Mouse (Mus musculus): ENCODE results near the gene Odaph.

Odaph gene

GRCm38 (mm10) chr5:91989261-91989660 lies 2.0 kb downstream of the Odaph start:
- DNase-seq (ENCODE audit: low spot score in 2 of 2), result no peak

GRCm38 (mm10) chr5:91991191-91991937 lies 4.1 kb downstream of the Odaph start:
- no peak for DNase-seq (ENCODE audit: low spot score in 2 of 2)

GRCm38 (mm10) chr5:91993061-91993460 lies 5.8 kb downstream of the Odaph start:
- no peak for DNase-seq (ENCODE audit: low spot score in 2 of 2)

GRCm38 (mm10) chr5:91994546-91994945 lies 7.3 kb downstream of the Odaph start:
- DNase-seq (ENCODE audit: low spot score in 2 of 2), result peak; percentile 18 to 65

GRCm38 (mm10) chr5:92000770-92001169 lies 13.5 kb downstream of the Odaph start:
- no peak for DNase-seq (ENCODE audit: low spot score in 2 of 2)

GRCm38 (mm10) chr5:92003011-92003410 lies 15.7 kb downstream of the Odaph start:
- DNase-seq (ENCODE audit: low spot score in 2 of 2), result peak in 1 of 2 experiments; percentile 8

GRCm38 (mm10) chr5:92009827-92010226 lies 22.6 kb downstream of the Odaph start:
- no peak for DNase-seq (ENCODE audit: low spot score in 2 of 2)

GRCm38 (mm10) chr5:92011756-92012155 lies 24.5 kb downstream of the Odaph start:
- no peak for DNase-seq (ENCODE audit: low spot score in 2 of 2)

- DNase-seq (ENCODE audit: low spot score in 2 of 2), result no peak
Measured at GRCm38 (mm10) chr5:92019960-92020359, 32.7 kb downstream of the Odaph start.

GRCm38 (mm10) chr5:92042377-92043348 lies 55.4 kb downstream of the Odaph start:
- DNase-seq (ENCODE audit: low spot score in 2 of 2), result peak; percentile 87 to 96

GRCm38 (mm10) chr5:92043783-92044182 lies 56.5 kb downstream of the Odaph start, which contains the start of gene Cdkl2:
Cdkl2 (minus strand) TSS chr5:92043883.
- no peak for DNase-seq (ENCODE audit: low spot score in 2 of 2)

Measured in left cerebral cortex, adult 9 months (tissue).